Mouse (Mus musculus) urinary bladder, postnatal 25 days (tissue): ENCODE data around the gene Stk17b.
"Not testable (repeated sequence)": the region's sequence is repeated elsewhere in the genome, so short reads cannot be mapped to it uniquely, and the experiment has no call there.

Experiments used
- DNase-seq: peaks from one replicate; pipeline ENCODE4 v3.0.0; 2022; ENCODE audit warnings: low spot score

Gene Stk17b

GRCm38 (mm10) chr1:53726883-53727282 lies 58.1 kb downstream of the Stk17b start:
- DNase-seq = no peak

DNA sequence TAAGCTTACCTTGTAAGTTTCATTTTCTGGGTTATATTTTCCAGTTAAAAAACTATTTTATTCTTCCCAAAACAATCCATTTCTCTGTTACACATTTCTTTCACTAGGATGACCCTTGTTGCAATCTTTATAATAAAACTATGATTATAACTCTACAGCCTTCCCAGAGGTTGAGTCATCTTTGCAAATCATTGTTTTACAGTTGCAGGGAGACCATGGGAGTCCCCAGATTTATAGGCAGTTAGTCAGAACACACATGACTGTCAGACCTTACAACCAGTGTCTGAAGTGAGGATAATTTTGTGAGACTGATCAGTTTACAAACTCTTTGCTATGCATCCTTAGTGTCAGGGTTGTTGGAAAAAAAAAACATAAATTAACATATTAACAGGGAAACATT lies 63.7 kb downstream of the Stk17b start:
- no peak for DNase-seq

GRCm38 (mm10) chr1:53720601-53721351 lies 64.2 kb downstream of the Stk17b start:
- DNase-seq = no peak

- DNase-seq = no peak
Measured at GRCm38 (mm10) chr1:53715966-53716515, 69.0 kb downstream of the Stk17b start.

DNA sequence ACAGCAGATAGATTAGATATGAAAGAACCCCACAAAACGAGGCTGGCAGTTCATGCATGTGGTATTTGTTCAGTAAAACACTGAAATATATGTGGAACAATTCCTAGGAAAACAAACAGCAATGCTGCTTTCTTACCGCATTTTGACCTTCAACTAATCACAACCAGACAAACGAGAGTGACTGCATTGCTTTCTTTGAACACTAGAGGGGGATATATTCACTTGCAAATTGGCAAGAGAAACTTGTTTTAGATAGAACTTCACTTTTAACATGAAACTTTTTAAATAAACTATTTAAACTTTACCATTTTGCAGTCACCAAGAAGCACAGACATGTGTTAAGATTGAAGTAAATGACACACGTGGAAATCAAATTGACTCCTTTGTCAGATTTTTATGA lies 69.6 kb downstream of the Stk17b start:
- peak; percentile 26 for DNase-seq

DNA sequence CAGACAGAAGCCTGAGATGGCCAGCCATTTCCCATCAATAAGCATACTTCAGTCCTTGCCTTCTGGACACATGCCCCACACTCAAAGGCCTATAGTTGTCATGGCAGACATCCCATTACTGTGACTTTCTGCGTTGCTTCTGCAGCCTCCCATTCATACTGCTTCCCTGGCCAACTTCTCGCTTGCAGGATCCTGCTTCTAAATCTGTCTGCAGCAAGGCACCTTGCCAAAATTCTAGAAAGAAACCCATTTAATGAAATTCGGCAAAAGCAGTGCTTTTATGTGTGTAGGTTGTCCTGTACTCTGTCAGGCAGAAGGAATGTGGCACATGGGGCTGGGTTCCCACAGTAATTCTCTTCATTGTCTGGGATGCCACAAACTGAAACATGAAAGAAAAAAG lies 71.6 kb downstream of the Stk17b start:
- not testable (repeated sequence) for DNase-seq

DNA sequence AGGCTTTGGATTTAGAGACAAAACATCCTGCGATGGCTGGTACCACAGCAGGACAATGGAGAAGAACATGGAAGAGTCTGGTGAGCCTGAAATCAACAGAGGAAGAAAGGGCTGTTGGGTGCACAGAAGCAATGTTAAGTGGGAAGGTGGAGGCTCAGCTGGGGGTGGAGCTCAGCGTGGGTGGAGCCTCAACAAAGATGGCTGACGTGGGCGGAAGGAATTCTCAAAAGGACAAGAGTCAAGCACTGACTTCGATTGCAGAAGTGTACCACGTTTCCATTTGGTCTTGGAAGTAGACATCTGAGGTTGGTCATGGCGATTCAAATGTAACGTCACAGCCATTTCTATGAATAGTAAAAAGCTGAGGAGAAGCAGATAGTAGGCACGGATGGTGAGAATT lies 74.0 kb downstream of the Stk17b start:
- no peak for DNase-seq

DNA sequence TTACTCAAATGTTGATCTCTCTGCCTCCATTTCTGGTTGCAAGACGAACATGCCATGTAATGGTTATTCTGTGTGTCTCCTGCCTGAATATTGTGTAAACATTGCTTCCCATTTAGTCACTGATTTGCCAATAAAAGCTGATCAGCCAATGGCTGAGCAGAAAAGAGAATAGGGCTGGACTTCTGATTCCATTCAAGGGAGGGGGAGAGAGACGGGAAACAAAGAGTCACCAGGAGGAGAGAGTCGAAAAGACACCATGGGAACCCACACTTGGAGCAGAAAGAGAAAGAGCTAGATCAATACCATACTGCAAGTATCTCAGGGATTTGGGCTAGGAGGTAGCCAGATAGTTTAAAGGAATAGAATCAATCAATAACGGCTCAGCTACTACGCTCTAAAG lies 75.4 kb downstream of the Stk17b start:
- not testable (repeated sequence) for DNase-seq

DNA sequence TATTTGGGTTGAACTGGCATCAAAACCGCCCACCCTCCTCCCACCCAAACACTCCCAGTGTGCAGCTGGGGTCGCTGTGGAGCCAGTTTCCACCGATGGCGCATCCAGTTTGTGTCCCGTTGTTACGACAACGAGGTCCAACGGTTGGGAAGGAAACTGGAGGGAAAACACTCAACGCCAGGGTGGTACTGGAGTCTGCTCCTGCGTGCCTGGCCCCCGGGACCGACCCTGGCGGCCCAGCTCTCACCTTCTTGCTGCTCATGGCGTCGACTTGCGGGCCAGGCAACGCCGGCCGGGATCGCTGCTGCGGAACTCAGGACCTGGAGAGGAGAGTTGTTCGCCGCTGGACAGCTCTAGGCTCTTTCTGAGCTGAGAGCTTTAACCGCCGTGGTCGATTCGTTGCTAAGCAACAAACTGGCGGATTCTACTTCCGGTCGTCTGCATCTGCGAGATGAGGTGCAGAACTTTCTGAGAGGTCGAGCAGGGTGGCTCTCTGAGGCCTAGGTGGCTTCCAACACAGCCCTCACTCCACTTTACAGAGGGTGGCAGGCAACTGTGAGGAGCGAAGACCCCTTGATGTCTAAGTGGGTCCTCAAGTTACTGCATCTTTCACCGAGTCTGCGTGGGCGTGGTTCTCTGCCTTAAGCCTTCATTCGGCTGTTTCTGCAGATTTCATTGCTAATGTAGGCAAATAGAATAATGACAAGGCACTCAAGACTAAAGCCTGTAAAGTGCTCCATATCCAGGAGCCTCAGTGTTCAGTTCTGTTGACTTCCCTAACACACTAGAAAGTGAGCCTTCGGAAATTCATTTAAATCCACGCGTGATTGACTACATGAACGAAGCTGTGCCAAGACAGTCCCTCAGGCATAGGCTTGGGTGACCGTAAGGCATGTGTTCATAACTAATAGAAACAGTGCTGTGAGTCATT lies 78.3 kb downstream of the Stk17b start, which contains the start of gene Dnah7a:
Gene Dnah7a (minus strand): TSS at position 354 of the 931 bp plus-strand sequence.
- DNase-seq = no peak
